Mouse (Mus musculus) ovary, adult 10 weeks (tissue): ENCODE data around the gene Gper1. TPM values are rescaled to one million over a fixed set of nuclear protein-coding genes. Genes with fewer than 3 reads are reported as not detected.

ENCODE experiments used
- polyA plus RNA-seq: library from polyadenylated mRNA; stranded (reverse); fragments of 350-450 nt; fragmentation: Illumina TruSeq; extraction: RNeasy Lipid Tissue Mini Kit (QIAGEN cat#74804); gene quantifications from one replicate; pipeline ENCODE4 v1.2.3, GENCODE M21; 2014

The Gper1 gene
- 0.46 TPM for polyA plus RNA-seq

DNA sequence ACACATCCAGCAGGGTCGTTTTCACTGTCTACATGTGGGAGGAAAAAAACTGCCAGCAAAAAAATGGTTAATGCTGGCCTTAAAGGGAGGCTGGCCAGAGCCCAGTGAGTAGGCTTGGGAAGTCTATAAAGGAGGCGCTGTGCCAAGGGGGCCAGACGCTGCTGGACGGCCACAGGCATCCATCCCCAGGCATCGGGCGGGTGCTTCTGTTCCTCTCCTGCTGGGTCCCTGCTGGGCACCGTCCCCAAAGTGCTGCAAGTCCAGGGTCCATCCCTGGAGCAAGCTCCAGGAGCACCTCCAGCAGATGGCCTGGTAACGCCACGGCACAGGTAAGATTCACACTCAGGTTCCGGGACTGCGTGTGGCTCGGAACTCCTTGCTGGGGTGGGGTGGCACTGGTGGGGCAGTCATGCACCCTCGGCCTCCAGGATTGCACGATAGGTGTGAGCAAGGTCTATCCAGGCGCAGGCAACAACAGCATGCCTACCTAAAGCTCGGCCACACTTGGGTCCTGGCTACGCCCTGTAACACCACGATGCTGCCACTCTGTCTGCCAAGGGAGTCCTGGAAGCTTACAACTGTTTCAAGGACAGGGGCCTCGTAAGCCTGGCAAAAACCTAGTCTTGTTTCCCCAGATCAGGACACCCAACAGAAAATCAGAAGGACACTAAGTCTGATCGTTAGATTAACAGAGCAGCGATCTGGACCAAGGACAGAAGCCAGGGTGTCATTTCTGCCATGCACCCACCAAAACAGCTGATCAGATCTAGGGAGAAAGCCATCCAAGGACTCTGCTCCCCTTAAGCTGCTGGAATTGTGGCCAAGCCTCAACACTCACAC is at the start of gene Gper1:
TSS of gene Gper1 (plus strand) at position 126 of the 840 bp plus-strand sequence.

GRCm38 (mm10) chr5:139377468-139378270 is 45.3 kb upstream of the Gper1 start, which contains the start of gene Gpr146:
Gpr146 (plus strand) TSS chr5:139377697.

GRCm38 (mm10) chr5:139404801-139405401 is 18.1 kb upstream of the Gper1 start, which contains the start of gene C130050O18Rik:
C130050O18Rik (plus strand) TSS chr5:139405280.

GRCm38 (mm10) chr5:139460384-139461067 is 37.6 kb downstream of the Gper1 start, which contains the start of gene 3110082I17Rik:
3110082I17Rik (minus strand) TSS chr5:139460527.

Other genes with a start within 250 kb of the Gper1 start
- 20.9 TPM for gene Sun1, start 222.5 kb upstream of the Gper1 start, polyA plus RNA-seq
- 10.1 TPM for gene Get4, start 170.8 kb upstream of the Gper1 start, polyA plus RNA-seq
- not detected for gene Adap1, start 97.5 kb upstream of the Gper1 start, polyA plus RNA-seq
- 7.5 TPM for gene Cox19, start 71.7 kb upstream of the Gper1 start, polyA plus RNA-seq
- not detected for gene Cyp2w1, start 70.5 kb upstream of the Gper1 start, polyA plus RNA-seq
- 4.0 TPM for gene Gpr146, start 45.5 kb upstream of the Gper1 start, polyA plus RNA-seq
- gene C130050O18Rik, start 17.9 kb upstream of the Gper1 start, polyA plus RNA-seq: not detected
- 0.77 TPM for gene 3110082I17Rik, start 37.4 kb downstream of the Gper1 start, polyA plus RNA-seq
- gene Zfand2a, start 61.4 kb downstream of the Gper1 start, polyA plus RNA-seq: 18.0 TPM
- gene Uncx, start 120.3 kb downstream of the Gper1 start, polyA plus RNA-seq: not detected